Mouse (Mus musculus) lung, adult 2 months (tissue): ENCODE results near the gene Tiam1. TPM values are rescaled to one million over a fixed set of nuclear protein-coding genes. Genes with fewer than 3 reads are reported as not detected.

ENCODE experiments used
- DNase-seq: peaks from one replicate; pipeline ENCODE4 v3.0.0; 2022
- H3K4me1 ChIP-seq: fragments of 200-500 bp; 2 replicates; pipeline ENCODE4 v1.6.1; 2011; ENCODE audit warnings: low read length; ENCODE audit not compliant: control insufficient read depth, insufficient read depth
- H3K4me3 ChIP-seq: fragments of 200-500 bp; replicated peaks from 2 replicates; pipeline ENCODE3; 2011; ENCODE audit warnings: low read depth, mild to moderate bottlenecking, control low read depth, low read length; ENCODE audit errors: extremely low read depth
- CTCF ChIP-seq: fragments of 200-500 bp; IDR thresholded peaks from 2 replicates; pipeline ENCODE4 v1.5.1; 2011; ENCODE audit warnings: mild to moderate bottlenecking, low read length, control low read depth; ENCODE audit not compliant: insufficient read depth
- POLR2A ChIP-seq: fragments of 200-500 bp; IDR thresholded peaks from 2 replicates; pipeline ENCODE4 v1.6.1; 2011; ENCODE audit warnings: low read depth, mild to moderate bottlenecking, control low read depth, low read length, borderline replicate concordance; ENCODE audit errors: extremely low read depth
- WGBS: fragments of 180-500 bp; shearing (Covaris S2); methylation state at CpG from one replicate; pipeline ENCODE4 v1.1.7; 2018; 5-methylcytosine and 5-hydroxymethylcytosine counted together
- polyA plus RNA-seq: library from polyadenylated mRNA; depleted of rRNA; stranded (reverse); fragments of >200 nt; gene quantifications from 2 replicates; pipeline ENCODE4 v1.2.3, GENCODE M21; 2012; rRNA removed

Gene Tiam1
- polyA plus RNA-seq, 1 experiment: 14.6 TPM

DNA sequence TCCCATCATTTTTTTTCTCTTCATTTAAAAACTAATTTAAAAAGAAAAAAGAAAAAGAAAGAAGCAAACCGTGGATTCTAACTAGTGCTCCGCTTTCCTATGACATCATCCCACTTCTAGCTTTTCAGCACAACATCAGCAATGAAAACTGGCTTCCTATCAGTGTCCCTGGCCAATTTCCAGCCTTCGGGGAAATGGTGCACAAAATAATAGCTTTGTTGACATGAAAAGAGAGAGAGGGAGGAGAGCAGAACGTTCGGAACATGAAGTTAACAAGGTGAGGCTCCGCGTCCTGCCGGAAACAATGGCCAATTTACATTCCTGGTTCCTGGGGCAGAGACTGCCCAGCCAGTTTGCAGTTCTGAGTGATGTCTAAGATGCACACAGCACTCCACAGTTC is 381.5 kb downstream of the Tiam1 start:
- TF ChIP-seq CTCF (no peak), POLR2A (no peak)
- H3K4me1 ChIP-seq: no peaks in the 10 kb centered on the region
- 35% methylated on average over 8 of the region's 8 CpGs for WGBS
- H3K4me3 ChIP-seq: no peak overlapping the region
- no peak for DNase-seq

DNA sequence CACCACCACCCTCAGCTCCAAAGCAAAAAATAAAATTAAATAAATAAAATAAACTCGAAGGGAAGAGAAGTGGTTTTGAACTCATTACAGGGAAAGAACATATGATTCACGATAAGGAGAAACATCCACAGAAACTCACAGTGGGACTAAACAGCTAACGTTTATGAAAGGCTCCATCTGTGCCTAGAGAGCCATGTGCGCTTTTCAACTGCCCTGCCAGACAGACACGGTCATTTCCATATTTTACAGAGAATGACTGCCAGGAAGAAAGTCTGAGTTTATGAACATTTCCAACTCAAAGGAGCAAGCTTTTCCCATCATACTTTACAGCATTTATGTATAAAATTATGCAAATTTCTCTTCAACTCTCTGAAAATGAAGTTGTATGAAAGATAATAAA is 386.2 kb downstream of the Tiam1 start:
- TF ChIP-seq CTCF: no peak
- TF ChIP-seq POLR2A: no peak
- no peak for DNase-seq
- no peak overlapping the region for H3K4me3 ChIP-seq
- no peaks in the 10 kb centered on the region for H3K4me1 ChIP-seq
- WGBS: 76% methylated on average over 5 of the region's 5 CpGs

GRCm38 (mm10) chr16:89754709-89755108 is 388.9 kb downstream of the Tiam1 start:
- DNase-seq: no peak
- WGBS: 76% methylated on average over 3 of the region's 3 CpGs
- no peaks in the 10 kb centered on the region for H3K4me1 ChIP-seq
- TF ChIP-seq POLR2A (no peak), CTCF (no peak)
- no peak overlapping the region for H3K4me3 ChIP-seq

GRCm38 (mm10) chr16:89747864-89748263 is 395.7 kb downstream of the Tiam1 start:
- TF ChIP-seq CTCF: no peak
- TF ChIP-seq POLR2A: no peak
- DNase-seq: no peak
- 24% methylated on average over 2 of the region's 2 CpGs for WGBS
- no peak overlapping the region for H3K4me3 ChIP-seq
- no peaks in the 10 kb centered on the region; the same call in 1 of the 2 replicates for H3K4me1 ChIP-seq

- DNase-seq: no peak
- WGBS: 52% methylated on average over 2 of the region's 2 CpGs
- Histone ChIP-seq H3K4me3 (no peak overlapping the region), H3K4me1 (no peaks in the 10 kb centered on the region)
- TF ChIP-seq POLR2A (no peak), CTCF (no peak)
Observed at GRCm38 (mm10) chr16:89739559-89739958, 404.0 kb downstream of the Tiam1 start.

GRCm38 (mm10) chr16:89738963-89739362 is 404.6 kb downstream of the Tiam1 start:
- WGBS: 34% methylated on average over 6 of the region's 6 CpGs
- H3K4me1 ChIP-seq: no peaks in the 10 kb centered on the region
- DNase-seq: no peak
- H3K4me3 ChIP-seq: no peak overlapping the region
- TF ChIP-seq CTCF (no peak), POLR2A (no peak)

Other genes with a start within 250 kb of the Tiam1 start
- 547 and 549 TPM in 2 replicates for gene Sod1, start 77.0 kb upstream of the Tiam1 start, polyA plus RNA-seq
- gene Scaf4, start 140.7 kb upstream of the Tiam1 start, polyA plus RNA-seq: 51.8 and 51.9 TPM in 2 replicates
- gene Hunk, start 242.2 kb upstream of the Tiam1 start, polyA plus RNA-seq: 4.3 and 5.3 TPM in 2 replicates